Mouse (Mus musculus): ENCODE data around the gene Npl. TPM values are rescaled to one million over a fixed set of nuclear protein-coding genes. Genes with fewer than 3 reads are reported as not detected.

Npl gene
- total and polyA plus RNA-seq, 2 experiments from 2014 or later = 0.57 to 3.2 TPM

- Histone ChIP-seq H3K27ac (ENCODE audit: low read depth) (no peak overlapping the region), H3K4me1 (ENCODE audit: control insufficient read depth, insufficient read depth) (peaks cover 12% of the 10 kb centered on the region), H3K4me2 (ENCODE audit: low read depth, low read length) (no peak overlapping the region), H3K9ac (replicated peaks; ENCODE audit: low read depth, low read length) (no peak overlapping the region), H3K36me3 (replicated peaks; ENCODE audit: control insufficient read depth, insufficient read depth, low read length) (peaks cover 54% of the 10 kb centered on the region), H3K4me3 (ENCODE audit: low read depth, low read length) (no peak overlapping the region), H3K9me3 (replicated peaks; ENCODE audit: control insufficient read depth, low read length) (no peaks in the 10 kb centered on the region), H3K27me3 (ENCODE audit: control insufficient read depth, insufficient read depth, low read length) (no peaks in the 10 kb centered on the region)
- no peak for TF ChIP-seq EP300 (IDR thresholded peaks at IDR 0.05; ENCODE audit: low read depth)
- peak; percentile 75 for TF ChIP-seq CTCF (IDR thresholded peaks at IDR 0.05; ENCODE audit: low read depth)
- ATAC-seq (ENCODE audit: insufficient read depth, low read depth) (peak; percentile 49), DNase-seq (ENCODE audit: low spot score) (no peak)
- WGBS = 50% methylated on average over 1 of the region's 1 CpGs
Measured at GRCm38 (mm10) chr1:153480386-153481024, 69.3 kb downstream of the Npl start.

DNA sequence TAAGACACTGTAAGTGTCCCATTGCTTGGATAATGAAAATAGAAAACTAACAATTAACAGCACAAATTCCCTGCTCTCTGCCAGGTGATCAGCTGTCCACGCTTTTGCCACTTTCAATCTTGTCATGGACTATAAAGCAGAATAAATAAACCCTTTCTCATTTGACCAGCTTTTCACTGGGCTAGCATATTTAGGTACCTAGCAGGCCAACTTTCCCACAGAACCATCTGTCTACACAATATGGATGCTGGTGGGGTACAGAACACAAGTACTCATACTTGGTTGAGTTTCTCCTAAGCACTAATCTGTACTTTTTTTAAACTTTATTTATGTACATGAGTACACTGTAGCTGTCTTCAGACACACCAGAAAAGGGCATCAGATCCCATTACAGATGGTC, 70.5 kb downstream of the Npl start:
- Histone ChIP-seq H3K9me3 (replicated peaks; ENCODE audit: control insufficient read depth, low read length) (no peaks in the 10 kb centered on the region), H3K9ac (replicated peaks; ENCODE audit: low read depth, low read length) (no peak overlapping the region), H3K36me3 (replicated peaks; ENCODE audit: control insufficient read depth, insufficient read depth, low read length) (peaks cover 64% of the 10 kb centered on the region), H3K27ac (ENCODE audit: low read depth) (no peak overlapping the region), H3K4me3 (ENCODE audit: low read depth, low read length) (no peak overlapping the region), H3K27me3 (ENCODE audit: control insufficient read depth, insufficient read depth, low read length) (no peaks in the 10 kb centered on the region), H3K4me2 (ENCODE audit: low read depth, low read length) (no peak overlapping the region), H3K4me1 (ENCODE audit: control insufficient read depth, insufficient read depth) (0 out of 2 replicates have a peak, but pooled peaks cover under 1% of the 10 kb centered on the region)
- TF ChIP-seq CTCF (IDR thresholded peaks at IDR 0.05; ENCODE audit: low read depth) (no peak), EP300 (IDR thresholded peaks at IDR 0.05; ENCODE audit: low read depth) (no peak)
- WGBS = 89% methylated on average over 1 of the region's 1 CpGs
- no peak for DNase-seq (ENCODE audit: low spot score)
- ATAC-seq (ENCODE audit: insufficient read depth, low read depth) = no peak

DNA sequence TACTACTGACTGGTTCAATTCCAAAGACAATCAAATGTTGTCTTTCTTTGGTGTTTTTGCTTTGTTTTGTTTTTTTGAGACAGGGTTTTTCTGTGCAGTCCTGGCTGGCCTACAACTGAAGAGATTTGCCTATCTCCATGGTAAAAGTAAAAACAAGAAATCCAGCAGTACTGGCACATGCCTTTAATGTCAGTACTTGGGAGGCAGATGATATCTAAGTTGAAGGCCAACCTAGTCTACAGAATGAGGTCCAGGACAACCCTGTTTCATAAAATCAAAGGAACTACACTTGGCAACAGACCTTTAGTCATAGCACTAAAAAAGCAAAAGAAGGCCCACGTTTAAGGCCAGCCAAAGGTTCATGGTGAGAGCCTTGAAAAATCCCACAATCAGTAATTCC, 88.0 kb downstream of the Npl start:
- WGBS = 76% methylated on average over 1 of the region's 1 CpGs
- no peak for ATAC-seq (ENCODE audit: insufficient read depth, low read depth)
- H3K4me1 ChIP-seq (ENCODE audit: control insufficient read depth, insufficient read depth) = no peaks in the 10 kb centered on the region
- H3K4me3 ChIP-seq (ENCODE audit: low read depth, low read length) = no peak overlapping the region
- H3K4me2 ChIP-seq (ENCODE audit: low read depth, low read length) = no peak overlapping the region
- no peak overlapping the region for H3K27ac ChIP-seq (ENCODE audit: low read depth)
- peaks cover 81% of the 10 kb centered on the region for H3K36me3 ChIP-seq (replicated peaks; ENCODE audit: control insufficient read depth, insufficient read depth, low read length)
- no peak for TF ChIP-seq EP300 (IDR thresholded peaks at IDR 0.05; ENCODE audit: low read depth)
- no peak for TF ChIP-seq CTCF (IDR thresholded peaks at IDR 0.05; ENCODE audit: low read depth)
- no peaks in the 10 kb centered on the region for H3K27me3 ChIP-seq (ENCODE audit: control insufficient read depth, insufficient read depth, low read length)
- DNase-seq (ENCODE audit: low spot score) = no peak
- H3K9ac ChIP-seq (replicated peaks; ENCODE audit: low read depth, low read length) = no peak overlapping the region
- H3K9me3 ChIP-seq (replicated peaks; ENCODE audit: control insufficient read depth, low read length) = no peaks in the 10 kb centered on the region

DNA sequence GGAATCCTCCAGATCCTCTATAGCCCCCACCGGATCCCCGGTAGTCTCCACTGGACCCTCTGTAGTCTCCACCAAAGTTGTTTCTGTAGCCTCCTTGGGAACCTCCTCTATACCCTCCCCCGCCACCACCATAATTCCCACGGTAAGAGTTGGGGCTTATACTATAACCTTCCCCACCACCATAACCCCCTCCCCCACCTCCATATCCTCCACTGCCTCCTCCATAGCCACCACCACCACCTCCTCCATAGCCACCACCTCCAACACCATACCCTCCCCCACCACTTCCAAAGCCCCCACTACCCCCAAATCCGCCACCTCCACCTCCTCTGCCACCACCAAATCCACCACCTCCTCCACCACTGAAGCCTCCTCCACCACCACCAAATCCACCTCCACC, 93.7 kb downstream of the Npl start:
- H3K9me3 ChIP-seq (replicated peaks; ENCODE audit: control insufficient read depth, low read length) = no peaks in the 10 kb centered on the region
- ATAC-seq (ENCODE audit: insufficient read depth, low read depth) = no peak
- peaks cover 64% of the 10 kb centered on the region for H3K36me3 ChIP-seq (replicated peaks; ENCODE audit: control insufficient read depth, insufficient read depth, low read length)
- H3K4me3 ChIP-seq (ENCODE audit: low read depth, low read length) = no peak overlapping the region
- no peak for DNase-seq (ENCODE audit: low spot score)
- WGBS = 88% methylated on average over 5 of the region's 5 CpGs
- H3K4me1 ChIP-seq (ENCODE audit: control insufficient read depth, insufficient read depth) = no peaks in the 10 kb centered on the region
- no peaks in the 10 kb centered on the region for H3K27me3 ChIP-seq (ENCODE audit: control insufficient read depth, insufficient read depth, low read length)
- no peak overlapping the region for H3K27ac ChIP-seq (ENCODE audit: low read depth)
- TF ChIP-seq CTCF (IDR thresholded peaks at IDR 0.05; ENCODE audit: low read depth) (no peak), EP300 (IDR thresholded peaks at IDR 0.05; ENCODE audit: low read depth) (no peak)
- H3K9ac ChIP-seq (replicated peaks; ENCODE audit: low read depth, low read length) = no peak overlapping the region
- H3K4me2 ChIP-seq (ENCODE audit: low read depth, low read length) = no peak overlapping the region

- no peak overlapping the region for H3K9ac ChIP-seq (replicated peaks; ENCODE audit: low read depth, low read length)
- H3K9me3 ChIP-seq (replicated peaks; ENCODE audit: control insufficient read depth, low read length) = no peaks in the 10 kb centered on the region
- no peak overlapping the region for H3K4me3 ChIP-seq (ENCODE audit: low read depth, low read length)
- no peak overlapping the region for H3K27ac ChIP-seq (ENCODE audit: low read depth)
- DNase-seq (ENCODE audit: low spot score) (no peak), ATAC-seq (ENCODE audit: insufficient read depth, low read depth) (no peak)
- H3K4me2 ChIP-seq (ENCODE audit: low read depth, low read length) = no peak overlapping the region
- H3K4me1 ChIP-seq (ENCODE audit: control insufficient read depth, insufficient read depth) = no peaks in the 10 kb centered on the region
- no peaks in the 10 kb centered on the region for H3K27me3 ChIP-seq (ENCODE audit: control insufficient read depth, insufficient read depth, low read length)
- 93% methylated on average over 3 of the region's 3 CpGs for WGBS
- peaks cover 37% of the 10 kb centered on the region for H3K36me3 ChIP-seq (replicated peaks; ENCODE audit: control insufficient read depth, insufficient read depth, low read length)
- no peak for TF ChIP-seq EP300 (IDR thresholded peaks at IDR 0.05; ENCODE audit: low read depth)
- no peak for TF ChIP-seq CTCF (IDR thresholded peaks at IDR 0.05; ENCODE audit: low read depth)
Measured at GRCm38 (mm10) chr1:153453146-153453642, 96.7 kb downstream of the Npl start.

Other genes with a start within 250 kb of the Npl start
- 186 and 215 TPM in 2 replicates for gene Lamc1, start 217.3 kb downstream of the Npl start, total RNA-seq (2014; rRNA removed; ENCODE audit: low replicate concordance)
- gene Lamc1, start 217.3 kb downstream of the Npl start, polyA plus RNA-seq (2015; fragmentation: Nextera tagmentation; extraction: Ambion mirVana) = 55.9 and 62.8 TPM in 2 replicates
- gene Shcbp1l, start 124.9 kb downstream of the Npl start, total RNA-seq (2014; rRNA removed; ENCODE audit: low replicate concordance) = not detected in 2 replicates
- gene Shcbp1l, start 124.9 kb downstream of the Npl start, polyA plus RNA-seq (2015; fragmentation: Nextera tagmentation; extraction: Ambion mirVana) = 0.07 TPM in 1 of 2 replicates, not detected in the other
- 28.3 and 45.8 TPM in 2 replicates for gene Dhx9, start 62.4 kb downstream of the Npl start, total RNA-seq (2014; rRNA removed; ENCODE audit: low replicate concordance)
- 11.9 and 12.7 TPM in 2 replicates for gene Dhx9, start 62.4 kb downstream of the Npl start, polyA plus RNA-seq (2015; fragmentation: Nextera tagmentation; extraction: Ambion mirVana)
- gene Rgs8, start 103.0 kb upstream of the Npl start, total RNA-seq (2014; rRNA removed; ENCODE audit: low replicate concordance) = 0.08 TPM in 1 of 2 replicates, not detected in the other
- gene Rgs8, start 103.0 kb upstream of the Npl start, polyA plus RNA-seq (2015; fragmentation: Nextera tagmentation; extraction: Ambion mirVana) = 0.03 and 0.05 TPM in 2 replicates
- gene Rgs16, start 190.3 kb upstream of the Npl start, total RNA-seq (2014; rRNA removed; ENCODE audit: low replicate concordance) = 0.89 and 1.8 TPM in 2 replicates
- 2.2 and 3.0 TPM in 2 replicates for gene Rgs16, start 190.3 kb upstream of the Npl start, polyA plus RNA-seq (2015; fragmentation: Nextera tagmentation; extraction: Ambion mirVana)
- gene Rnasel, start 199.4 kb upstream of the Npl start, total RNA-seq (2014; rRNA removed; ENCODE audit: low replicate concordance) = 31.4 and 31.9 TPM in 2 replicates
- gene Rnasel, start 199.4 kb upstream of the Npl start, polyA plus RNA-seq (2015; fragmentation: Nextera tagmentation; extraction: Ambion mirVana) = 17.4 and 22.1 TPM in 2 replicates

Measured in heart, postnatal 0 days (tissue).